29 mouse cellular contexts compared by ENCODE assay signal in the genomic region with DNA sequence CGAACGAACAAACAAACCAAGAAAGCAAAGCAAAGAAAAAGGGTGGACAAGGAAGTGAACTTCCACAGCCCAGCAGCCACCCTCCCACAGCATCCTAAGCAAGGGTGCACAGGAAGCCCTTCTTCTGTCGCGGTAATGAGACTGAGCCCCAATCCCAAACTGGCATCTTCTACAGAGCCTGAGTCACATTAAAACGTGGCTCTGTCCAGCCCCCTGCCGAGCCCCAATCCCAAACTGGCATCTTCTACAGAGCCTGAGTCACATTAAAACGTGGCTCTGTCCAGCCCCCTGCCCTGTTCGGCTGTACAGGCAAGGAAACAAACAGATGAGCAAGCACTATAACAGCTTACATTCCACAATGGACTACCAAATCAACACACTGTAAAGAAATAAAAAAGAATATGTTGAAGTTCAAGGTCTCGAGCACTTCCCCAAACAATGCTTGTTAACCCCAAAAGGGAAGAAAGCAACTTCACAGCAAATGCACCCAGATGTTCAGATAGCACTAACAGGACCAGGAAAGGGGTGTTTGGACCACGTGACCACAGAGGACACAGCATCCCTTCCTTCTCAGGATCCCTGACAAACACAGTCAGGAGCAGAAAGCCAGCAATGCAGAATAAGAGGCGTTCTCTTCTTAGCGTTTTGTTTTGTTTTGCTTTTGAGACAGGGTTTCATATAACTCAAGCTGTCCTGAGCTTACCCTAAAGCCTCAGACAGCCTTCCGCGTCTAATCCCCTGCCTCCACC. TPM values are rescaled to one million over a fixed set of nuclear protein-coding genes. Genes with fewer than 3 reads are reported as not detected.
DNase-seq lines count a peak whose midpoint lies in the region; ATAC-seq and TF ChIP-seq lines count a peak whose summit lies in the region.
"Had no signal": no experiment of that assay in that cellular context is flagged by ENCODE, and none has a peak within 500 bp of the region (broad histone marks: within the 10 kb centered on the region; RNA-seq: fewer than 3 reads in every experiment).

No protein-coding gene starts in this region.

- H3K4me1 ChIP-seq in kidney, postnatal 0 days (replicated peaks; ENCODE audit: insufficient read depth, low read length): peaks cover 21% of the 10 kb centered on the region
- peaks cover 36% of the 10 kb centered on the region for H3K4me1 ChIP-seq in embryonic facial prominence, embryonic 15.5 days

- H3K27me3 ChIP-seq in kidney, postnatal 0 days (ENCODE audit: insufficient read depth, low read length): no peaks in the 10 kb centered on the region
- no peaks in the 10 kb centered on the region for H3K27me3 ChIP-seq in C2C12 (ENCODE audit: control insufficient read depth, insufficient read depth, insufficient read length)
- no peaks in the 10 kb centered on the region for H3K27me3 ChIP-seq in embryonic facial prominence, embryonic 15.5 days
- H3K27me3 ChIP-seq: lung, embryonic 15.5 days; neural tube, embryonic 13.5 days; Patski had no signal

- 0 out of 2 replicates have a peak overlapping the region, but pooled peaks have one; percentile 5 for H3K27ac ChIP-seq in kidney, postnatal 0 days
- 0 out of 2 replicates have a peak overlapping the region, but pooled peaks have one; percentile 34 for H3K27ac ChIP-seq in embryonic facial prominence, embryonic 15.5 days (replicated peaks)
- H3K27ac ChIP-seq: hindbrain, embryonic 10.5 days; liver, embryonic 15.5 days; lung, embryonic 15.5 days; midbrain, embryonic 12.5 days; neural tube, embryonic 13.5 days had no signal

- H3K9me3 ChIP-seq in kidney, postnatal 0 days (replicated peaks; ENCODE audit: low read length): no peaks in the 10 kb centered on the region
- no peaks in the 10 kb centered on the region for H3K9me3 ChIP-seq in embryonic facial prominence, embryonic 15.5 days (replicated peaks)
- H3K9me3 ChIP-seq: heart, embryonic 12.5 days; hindbrain, embryonic 10.5 days; liver, embryonic 15.5 days; lung, embryonic 15.5 days; midbrain, embryonic 12.5 days; neural tube, embryonic 13.5 days had no signal

- peak; percentile 36 for DNase-seq in kidney, postnatal 0 days (ENCODE audit: low spot score)
- DNase-seq in kidney, adult 8-10 months: no peak
- DNase-seq in 416B (ENCODE audit: low read depth): peak; percentile 63
- no peak for DNase-seq in left cerebral cortex, adult 9 months (ENCODE audit: low spot score in 2 of 2)
- DNase-seq in kidney, postnatal 36 days: no peak
- DNase-seq: adrenal gland, postnatal 36 days; cerebellum, adult 11 months; cerebellum, adult 9-11 months; gastrocnemius, postnatal 14 days; heart, adult 18-20 months; heart, postnatal 10 days; kidney, adult 18-20 months; layer of hippocampus, adult 9-11 months; liver; lung, postnatal 36 days; retina, postnatal 1 day; thymus, adult 18-20 months; thymus, postnatal 36 days had no signal

- no peak overlapping the region for H3K4me2 ChIP-seq in kidney, postnatal 0 days (ENCODE audit: low read length)
- no peak overlapping the region for H3K4me2 ChIP-seq in embryonic facial prominence, embryonic 15.5 days (replicated peaks)
- H3K4me2 ChIP-seq: heart, embryonic 12.5 days; liver, embryonic 15.5 days; lung, embryonic 15.5 days; midbrain, embryonic 12.5 days; neural tube, embryonic 13.5 days had no signal

- no peaks in the 10 kb centered on the region for H3K79me3 ChIP-seq in C2C12 (ENCODE audit: low read depth)

- H3K79me2 ChIP-seq in C2C12 (ENCODE audit: control insufficient read depth, insufficient read depth): peaks cover 7% of the 10 kb centered on the region

- peak overlapping the region; percentile 12 for H3ac ChIP-seq in C2C12 (ENCODE audit: control insufficient read depth, insufficient read length, low read depth)

- TF ChIP-seq CTCF in kidney, postnatal 0 days (IDR thresholded peaks at IDR 0.05; ENCODE audit: low read depth): no peak
- no peak for TF ChIP-seq CTCF in C2C12 (IDR thresholded peaks at IDR 0.05; ENCODE audit: control insufficient read depth, insufficient read depth, insufficient read length)

- no peak for ATAC-seq in kidney, postnatal 0 days (replicated peaks; ENCODE audit: low FRiP score, low read depth)
- ATAC-seq in embryonic facial prominence, embryonic 15.5 days (ENCODE audit: insufficient number of reproducible peaks, low FRiP score, low TSS enrichment, low read depth): no peak
- ATAC-seq: forebrain, embryonic 14.5 days; hindbrain, embryonic 16.5 days; Patski had no signal

- 30% methylated on average over 14 of the region's 14 CpGs for WGBS in kidney, postnatal 0 days
- 32% methylated on average over 14 of the region's 14 CpGs for WGBS in embryonic facial prominence, embryonic 15.5 days

- no peak overlapping the region for H3K4me3 ChIP-seq in kidney, postnatal 0 days (replicated peaks; ENCODE audit: low read depth, low read length)
- H3K4me3 ChIP-seq in C2C12 (ENCODE audit: insufficient read depth, poor library complexity, severe bottlenecking): no peak overlapping the region
- no peak overlapping the region for H3K4me3 ChIP-seq in embryonic facial prominence, embryonic 15.5 days (replicated peaks)
- H3K4me3 ChIP-seq: heart, embryonic 12.5 days; hindbrain, embryonic 10.5 days; liver, embryonic 15.5 days; lung, embryonic 15.5 days; midbrain, embryonic 12.5 days; neural tube, embryonic 13.5 days had no signal

- no peak overlapping the region for H3K9ac ChIP-seq in kidney, postnatal 0 days (ENCODE audit: low read depth, low read length)
- H3K9ac ChIP-seq in embryonic facial prominence, embryonic 15.5 days: no peak overlapping the region
- H3K9ac ChIP-seq: heart, embryonic 12.5 days; liver, embryonic 15.5 days; lung, embryonic 15.5 days; midbrain, embryonic 12.5 days; neural tube, embryonic 13.5 days had no signal

- H3K36me3 ChIP-seq in kidney, postnatal 0 days (ENCODE audit: insufficient read depth, low read length): no peaks in the 10 kb centered on the region
- no peaks in the 10 kb centered on the region for H3K36me3 ChIP-seq in C2C12 (ENCODE audit: control insufficient read depth, insufficient read depth)
- no peaks in the 10 kb centered on the region for H3K36me3 ChIP-seq in embryonic facial prominence, embryonic 15.5 days
- H3K36me3 ChIP-seq: heart, embryonic 12.5 days; hindbrain, embryonic 10.5 days; liver, embryonic 15.5 days; lung, embryonic 15.5 days; midbrain, embryonic 12.5 days; neural tube, embryonic 13.5 days had no signal

TF ChIP-seq in C2C12, 6 proteins besides CTCF, POLR2A, EP300 and RAD21:
- TF ChIP-seq MAX (IDR thresholded peaks at IDR 0.05) (peak; percentile 34), MYOD1 (IDR thresholded peaks at IDR 0.05; ENCODE audit: control insufficient read depth, insufficient read length, low read depth) (no peak), USF1 (IDR thresholded peaks at IDR 0.05; ENCODE audit: low read depth) (peak; percentile 95)
TF ChIP-seq in C2C12: peak in this region for 2.

RNA-seq across cellular contexts. Expression of a gene that starts 11.8 kb away (rescaled TPM):
- polyA plus RNA-seq in kidney, postnatal 0 days (2015; fragmentation: Nextera tagmentation; extraction: Ambion mirVana): 21.2 and 22.2 TPM in 2 replicates
- polyA plus RNA-seq in C2C12 (2012; fragmentation: generic; extraction: Trizol): 27.8 TPM
- polyA plus RNA-seq in embryonic facial prominence, embryonic 15.5 days (2015; fragmentation: Nextera tagmentation; extraction: Ambion mirVana): 17.0 and 18.6 TPM in 2 replicates

RNA-seq across cellular contexts. Expression of a gene that starts 46.3 kb away (rescaled TPM):
- 25.6 and 35.6 TPM in 2 replicates for polyA plus RNA-seq in kidney, postnatal 0 days (2015; fragmentation: Nextera tagmentation; extraction: Ambion mirVana)
- 213 TPM for polyA plus RNA-seq in C2C12 (2012; fragmentation: generic; extraction: Trizol)
- polyA plus RNA-seq in embryonic facial prominence, embryonic 15.5 days (2015; fragmentation: Nextera tagmentation; extraction: Ambion mirVana): 47.0 and 55.0 TPM in 2 replicates

Comparison
In these comparisons a context has a peak if more than half of its experiments do, and no peak if none do; other contexts are left out.
1. DNase-seq: peak in kidney, postnatal 0 days (single experiment) and 416B (single experiment); none in kidney, adult 8-10 months (0 of 2), left cerebral cortex, adult 9 months (0 of 2) and kidney, postnatal 36 days (0 of 2).